Mouse (Mus musculus) gastrocnemius, postnatal 14 days (tissue): ENCODE data around the gene Krtap19-5. TPM values are rescaled to one million over a fixed set of nuclear protein-coding genes. Genes with fewer than 3 reads are reported as not detected.

Source experiments
- DNase-seq: peaks from one replicate; pipeline ENCODE4 v3.0.0; 2021; ENCODE audit warnings: mixed read lengths
- intact Hi-C: fragments of 180-260 bp; cut with DNase I; formaldehyde crosslinking; loops from one replicate; pipeline ENCODE4 v1.15.1; 2025; ENCODE audit warnings: low total_unique reads
- long read RNA-seq, 2 experiments: library from polyadenylated mRNA; stranded (forward); transcript quantifications; one replicate each; pipeline ENCODE4 v2.0.0; 2021
- total RNA-seq, 2 experiments: library from RNA; stranded (reverse); gene quantifications; 2 replicates each; pipeline ENCODE4 v1.2.3; 2021

Krtap19-5 gene
- not detected for total RNA-seq
- long read RNA-seq, experiment 1 = 0 reads
- long read RNA-seq, experiment 2 = 0 reads

DNA sequence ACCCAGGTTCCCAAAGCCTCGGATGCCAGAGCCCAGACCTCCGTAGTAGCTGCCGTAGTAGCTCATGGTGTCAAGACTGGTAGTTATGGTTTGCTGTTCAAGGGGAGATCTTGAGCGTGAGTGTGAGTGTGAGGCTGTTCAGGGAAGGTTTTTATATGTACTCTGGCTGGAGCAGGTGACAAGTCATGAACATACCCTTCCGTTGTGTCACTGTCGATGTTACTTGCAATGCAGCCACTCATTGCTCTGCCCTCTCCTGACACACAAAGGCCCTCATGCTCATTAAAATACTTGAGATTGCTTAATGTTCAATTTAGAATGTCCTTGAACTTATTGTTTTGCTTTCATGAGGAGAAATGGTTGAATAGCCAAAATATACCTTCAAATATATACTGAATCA, at the start of gene Krtap19-5:
TSS of gene Krtap19-5 (minus strand) at position 101 of the 400 bp plus-strand sequence.
- intact Hi-C loops = no loop called here
- no peak for DNase-seq

- intact Hi-C loops = no loop called here
- no peak for DNase-seq
These were observed 44.8 kb upstream of the Krtap19-5 start for GRCm38 (mm10) chr16:88941106-88941505.

DNA sequence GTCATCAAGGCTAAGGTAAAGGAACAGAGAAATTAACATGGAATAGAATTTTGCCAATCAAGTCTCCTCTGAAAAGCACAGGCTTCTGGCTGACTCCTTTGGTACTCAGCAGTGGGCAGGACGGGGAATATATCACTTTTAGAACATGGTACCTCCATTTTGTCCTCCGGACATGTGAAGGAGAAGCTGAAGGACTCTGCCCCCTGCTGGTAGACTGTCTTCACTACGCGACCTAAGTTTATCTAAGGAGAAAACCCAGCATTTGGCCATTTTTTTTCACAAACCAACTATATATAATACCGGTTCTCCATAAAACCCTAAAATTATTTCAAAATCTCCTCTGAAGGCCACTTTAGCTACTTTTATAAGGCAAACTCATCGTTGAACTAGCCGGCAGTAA, 42.0 kb upstream of the Krtap19-5 start:
- intact Hi-C loops = no loop called here

DNA sequence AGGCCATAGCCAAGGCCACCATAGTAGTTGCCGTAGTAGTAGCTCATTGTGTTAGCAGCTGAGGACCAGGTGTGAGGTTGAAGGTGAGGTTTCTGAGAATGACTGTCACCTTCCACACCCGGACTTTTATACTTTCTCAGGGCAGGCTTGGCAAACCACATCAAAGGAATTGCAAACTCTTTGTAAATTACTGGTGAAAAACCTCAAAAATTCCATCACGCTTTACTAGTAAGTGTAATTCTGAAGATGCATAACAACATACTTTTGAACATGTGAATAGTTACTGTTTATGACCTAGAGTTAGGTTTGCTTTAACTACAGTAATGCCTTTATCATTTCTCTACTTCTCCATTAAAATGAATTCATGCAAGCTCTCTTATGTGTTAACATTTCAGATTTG, 35.9 kb upstream of the Krtap19-5 start, which contains the start of gene Krtap19-9b:
TSS of gene Krtap19-9b (minus strand) at position 101 of the 400 bp plus-strand sequence.
- DNase-seq = no peak
- intact Hi-C loops = no loop called here

More for the DNA sequence above, 42.0 kb upstream of the Krtap19-5 start:
- no peak for DNase-seq

DNA sequence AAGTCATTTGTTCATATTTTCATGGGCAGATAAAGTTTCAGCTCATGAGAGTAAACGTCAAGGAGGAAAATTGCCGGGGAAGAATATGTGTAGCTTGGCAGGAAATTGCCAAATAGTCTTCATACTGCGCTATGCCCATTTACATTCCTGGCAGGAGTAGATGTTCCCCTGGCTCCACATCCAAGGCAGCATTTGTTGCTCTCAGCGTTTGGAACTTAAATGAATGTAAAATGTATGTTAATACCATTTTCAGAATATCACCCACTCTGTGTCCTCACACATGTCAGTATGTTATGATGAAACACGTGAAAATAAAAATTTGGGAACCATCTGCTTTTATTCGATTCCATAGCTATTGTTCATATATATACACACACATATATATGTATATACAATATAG, 9.4 kb downstream of the Krtap19-5 start:
- intact Hi-C loops = no loop called here
- no peak for DNase-seq

- intact Hi-C loops = no loop called here
These were observed 11.3 kb downstream of the Krtap19-5 start, which contains the start of gene Krtap19-4 for GRCm38 (mm10) chr16:88884989-88885388. Gene Krtap19-4 (minus strand): TSS chr16:88885089.

GRCm38 (mm10) chr16:88877938-88878337, 18.3 kb downstream of the Krtap19-5 start, which contains the start of gene Krtap19-3:
Gene Krtap19-3 (minus strand): TSS chr16:88878038.
- intact Hi-C loops = no loop called here
- no peak for DNase-seq

More at GRCm38 (mm10) chr16:88884989-88885388, 11.3 kb downstream of the Krtap19-5 start, which contains the start of gene Krtap19-4:
- no peak for DNase-seq

DNA sequence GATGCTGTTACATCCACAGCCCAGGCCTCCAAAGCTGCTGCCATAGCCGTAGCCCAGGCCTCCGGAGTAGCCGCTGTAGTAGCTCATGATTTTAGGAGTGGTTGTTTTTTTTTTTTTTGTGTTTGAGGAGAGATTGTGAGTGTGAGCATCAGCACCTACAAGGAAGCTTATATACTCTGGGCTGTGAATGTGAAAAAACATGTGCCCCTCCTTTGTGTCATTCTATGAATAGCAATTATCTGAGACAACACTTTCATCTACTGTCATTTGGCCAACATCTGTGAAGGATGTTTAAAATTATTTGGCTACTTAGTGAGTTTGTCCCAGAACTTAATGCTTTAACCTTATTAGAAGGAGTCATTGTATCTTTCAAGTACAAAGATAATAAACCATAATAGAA, 22.1 kb downstream of the Krtap19-5 start, which contains the start of gene Krtap19-2:
TSS of gene Krtap19-2 (minus strand) at position 101 of the 400 bp plus-strand sequence.
- intact Hi-C loops = no loop called here
- no peak for DNase-seq

DNA sequence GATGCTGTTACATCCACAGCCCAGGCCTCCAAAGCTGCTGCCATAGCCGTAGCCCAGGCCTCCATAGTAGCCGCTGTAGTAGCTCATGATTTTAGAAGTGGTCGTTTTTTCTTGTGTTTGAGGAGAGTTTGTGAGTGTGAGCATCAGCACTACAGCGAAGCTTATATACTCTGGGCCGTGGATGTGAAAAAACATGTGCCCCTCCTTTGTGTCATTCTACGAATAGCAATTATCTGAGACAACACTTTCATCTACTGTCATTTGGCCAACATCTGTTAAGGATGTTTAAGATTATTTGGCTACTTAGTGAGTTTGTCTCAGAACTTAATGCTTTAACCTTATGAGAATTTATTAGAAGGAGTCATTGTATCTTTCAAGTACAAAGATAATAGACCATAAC, 26.9 kb downstream of the Krtap19-5 start, which contains the start of gene Krtap19-1:
TSS of gene Krtap19-1 (minus strand) at position 101 of the 400 bp plus-strand sequence.
- intact Hi-C loops = no loop called here
- no peak for DNase-seq

- DNase-seq = no peak
- intact Hi-C loops = no loop called here
These were observed 31.3 kb downstream of the Krtap19-5 start for GRCm38 (mm10) chr16:88864887-88865407.

- intact Hi-C loops = no loop called here
- DNase-seq = no peak
These were observed 44.8 kb downstream of the Krtap19-5 start for GRCm38 (mm10) chr16:88851450-88851849.

- no peak for DNase-seq
- intact Hi-C loops = no loop called here
These were observed 47.7 kb downstream of the Krtap19-5 start for GRCm38 (mm10) chr16:88848558-88848957.

GRCm38 (mm10) chr16:88847363-88847762, 48.9 kb downstream of the Krtap19-5 start:
- DNase-seq = no peak
- intact Hi-C loops = no loop called here

Other genes starting within 250 kb of the Krtap19-5 start
- gene Krtap26-1, start 248.7 kb downstream of the Krtap19-5 start, total RNA-seq = not detected
- not detected for gene Krtap27-1, start 224.8 kb downstream of the Krtap19-5 start, total RNA-seq
- not detected for gene 2310061N02Rik, start 188.5 kb downstream of the Krtap19-5 start, total RNA-seq
- not detected for gene Krtap13-1, start 167.6 kb downstream of the Krtap19-5 start, total RNA-seq
- not detected for gene Krtap13, start 144.8 kb downstream of the Krtap19-5 start, total RNA-seq
- not detected for gene 2310034C09Rik, start 137.6 kb downstream of the Krtap19-5 start, total RNA-seq
- gene 2310057N15Rik, start 122.3 kb downstream of the Krtap19-5 start, total RNA-seq = not detected
- not detected for gene Gm5965, start 118.6 kb downstream of the Krtap19-5 start, total RNA-seq
- gene Gm20741, start 84.2 kb downstream of the Krtap19-5 start, total RNA-seq = not detected
- not detected for gene Krtap15, start 76.2 kb downstream of the Krtap19-5 start, total RNA-seq
- not detected for gene Krtap14, start 70.3 kb downstream of the Krtap19-5 start, total RNA-seq
- not detected for gene Krtap19-1, start 27.0 kb downstream of the Krtap19-5 start, total RNA-seq
- not detected for gene Krtap19-2, start 22.2 kb downstream of the Krtap19-5 start, total RNA-seq
- gene Krtap19-3, start 18.4 kb downstream of the Krtap19-5 start, total RNA-seq = not detected
- gene Krtap19-4, start 11.4 kb downstream of the Krtap19-5 start, total RNA-seq = not detected
- not detected for gene Krtap19-9b, start 35.8 kb upstream of the Krtap19-5 start, total RNA-seq
- gene Krtap16-3, start 66.4 kb upstream of the Krtap19-5 start, total RNA-seq = not detected
- gene Krtap22-2, start 114.3 kb upstream of the Krtap19-5 start, total RNA-seq = not detected
- not detected for gene Gm10229, start 118.8 kb upstream of the Krtap19-5 start, total RNA-seq
- not detected for gene Krtap6-1, start 135.2 kb upstream of the Krtap19-5 start, total RNA-seq
- not detected for gene Gm10228, start 145.0 kb upstream of the Krtap19-5 start, total RNA-seq
- gene Krtap6-5, start 151.4 kb upstream of the Krtap19-5 start, total RNA-seq = not detected
- gene 1110025L11Rik, start 167.5 kb upstream of the Krtap19-5 start, total RNA-seq = not detected
- gene Krtap6-3, start 187.6 kb upstream of the Krtap19-5 start, total RNA-seq = not detected
- gene Gm6358, start 244.4 kb upstream of the Krtap19-5 start, total RNA-seq = not detected